Mouse (Mus musculus): ENCODE data around the gene Pcnx.
A peak's percentile ranks its signal among the peaks of the same experiment; 100 is the strongest.

Pcnx gene

GRCm38 (mm10) chr12:81859351-81860307 lies at the start of gene Pcnx:
Gene Pcnx, plus strand, starts transcription at chr12:81860023.
- DNase-seq (ENCODE audit: extremely low read depth, insufficient read length, low spot score), result peak; percentile 66

- no peak for DNase-seq (ENCODE audit: extremely low read depth, insufficient read length, low spot score)
These were observed 49.4 kb upstream of the Pcnx start for GRCm38 (mm10) chr12:81810417-81810816.

GRCm38 (mm10) chr12:81814742-81815141 lies 45.1 kb upstream of the Pcnx start:
- no peak for DNase-seq (ENCODE audit: extremely low read depth, insufficient read length, low spot score)

GRCm38 (mm10) chr12:81816330-81817125 lies 43.3 kb upstream of the Pcnx start:
- no peak for DNase-seq (ENCODE audit: extremely low read depth, insufficient read length, low spot score)

- DNase-seq (ENCODE audit: extremely low read depth, insufficient read length, low spot score), result no peak
These were observed 42.7 kb upstream of the Pcnx start for GRCm38 (mm10) chr12:81817126-81817505.

- DNase-seq (ENCODE audit: extremely low read depth, insufficient read length, low spot score), result no peak
These were observed 39.1 kb upstream of the Pcnx start for GRCm38 (mm10) chr12:81820700-81821099.

GRCm38 (mm10) chr12:81822176-81822575 lies 37.6 kb upstream of the Pcnx start:
- DNase-seq (ENCODE audit: extremely low read depth, insufficient read length, low spot score), result no peak

- DNase-seq (ENCODE audit: extremely low read depth, insufficient read length, low spot score), result no peak
These were observed 36.9 kb upstream of the Pcnx start for GRCm38 (mm10) chr12:81822778-81823480.

GRCm38 (mm10) chr12:81828355-81828754 lies 31.5 kb upstream of the Pcnx start:
- no peak for DNase-seq (ENCODE audit: extremely low read depth, insufficient read length, low spot score)

- no peak for DNase-seq (ENCODE audit: extremely low read depth, insufficient read length, low spot score)
These were observed 27.6 kb upstream of the Pcnx start for GRCm38 (mm10) chr12:81832039-81832738.

GRCm38 (mm10) chr12:81833094-81833493 lies 26.7 kb upstream of the Pcnx start:
- no peak for DNase-seq (ENCODE audit: extremely low read depth, insufficient read length, low spot score)

GRCm38 (mm10) chr12:81836162-81836561 lies 23.7 kb upstream of the Pcnx start:
- no peak for DNase-seq (ENCODE audit: extremely low read depth, insufficient read length, low spot score)

GRCm38 (mm10) chr12:81837463-81837862 lies 22.4 kb upstream of the Pcnx start:
- no peak for DNase-seq (ENCODE audit: extremely low read depth, insufficient read length, low spot score)

GRCm38 (mm10) chr12:81839663-81840062 lies 20.2 kb upstream of the Pcnx start:
- no peak for DNase-seq (ENCODE audit: extremely low read depth, insufficient read length, low spot score)

GRCm38 (mm10) chr12:81841046-81841445 lies 18.8 kb upstream of the Pcnx start:
- no peak for DNase-seq (ENCODE audit: extremely low read depth, insufficient read length, low spot score)

GRCm38 (mm10) chr12:81843501-81843900 lies 16.3 kb upstream of the Pcnx start:
- DNase-seq (ENCODE audit: extremely low read depth, insufficient read length, low spot score), result no peak

- no peak for DNase-seq (ENCODE audit: extremely low read depth, insufficient read length, low spot score)
These were observed 15.3 kb upstream of the Pcnx start for GRCm38 (mm10) chr12:81844572-81844971.

- no peak for DNase-seq (ENCODE audit: extremely low read depth, insufficient read length, low spot score)
These were observed 14.8 kb upstream of the Pcnx start for GRCm38 (mm10) chr12:81844981-81845380.

- DNase-seq (ENCODE audit: extremely low read depth, insufficient read length, low spot score), result no peak
These were observed 10.2 kb upstream of the Pcnx start for GRCm38 (mm10) chr12:81849629-81850028.

- no peak for DNase-seq (ENCODE audit: extremely low read depth, insufficient read length, low spot score)
These were observed 7.3 kb upstream of the Pcnx start for GRCm38 (mm10) chr12:81852551-81852950.
